Mouse (Mus musculus) adrenal gland, adult 2 months (tissue): ENCODE data around the gene Nav3. TPM values are rescaled to one million over a fixed set of nuclear protein-coding genes. Genes with fewer than 3 reads are reported as not detected.
"Not testable (repeated sequence)": the region's sequence is repeated elsewhere in the genome, so short reads cannot be mapped to it uniquely, and the experiment has no call there.

Experiments used
- DNase-seq: peaks from one replicate; pipeline ENCODE4 v3.0.0; 2021
- polyA plus RNA-seq: library from polyadenylated mRNA; depleted of rRNA; stranded (reverse); fragments of >200 nt; gene quantifications from 2 replicates; pipeline ENCODE4 v1.2.3, GENCODE M21; 2012
- total RNA-seq, 2 experiments: library from RNA; stranded (reverse); gene quantifications; 2 replicates each; pipeline ENCODE4 v1.2.3; 2021

Nav3 gene
- total and polyA plus RNA-seq, 3 experiments, result 1.9 to 3.2 (median 2.8) TPM

DNA sequence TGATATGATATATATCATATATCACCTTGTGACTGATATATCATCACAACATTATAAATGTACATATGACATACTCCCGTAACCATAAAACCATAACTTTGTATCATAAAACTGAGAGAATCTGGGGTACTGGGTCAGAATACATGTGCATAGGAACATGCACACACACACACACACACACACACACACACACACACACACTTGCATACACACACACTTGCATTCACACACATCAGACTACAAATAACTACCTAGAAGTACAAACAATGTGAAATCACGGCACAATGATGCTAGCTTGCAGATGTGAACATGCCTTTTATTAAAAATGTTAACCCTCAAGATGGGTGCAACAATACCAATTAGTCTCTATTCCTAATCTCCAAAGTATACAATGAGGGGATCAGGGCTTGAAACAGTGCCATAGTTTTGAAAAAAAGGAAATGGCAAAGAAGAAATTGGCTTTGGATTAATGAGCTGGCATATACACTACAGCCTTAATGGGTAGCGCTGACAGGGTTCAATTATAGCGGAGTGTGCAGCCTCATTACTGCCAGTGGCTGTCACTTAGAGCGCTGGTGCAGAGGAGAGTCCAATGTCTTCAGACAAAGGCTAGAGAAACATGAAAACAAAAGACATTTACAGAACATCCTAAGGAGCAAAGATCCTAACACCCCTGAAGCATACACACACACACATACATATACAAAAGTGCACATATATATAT lies 72.3 kb downstream of the Nav3 start:
- DNase-seq, result not testable (repeated sequence)

DNA sequence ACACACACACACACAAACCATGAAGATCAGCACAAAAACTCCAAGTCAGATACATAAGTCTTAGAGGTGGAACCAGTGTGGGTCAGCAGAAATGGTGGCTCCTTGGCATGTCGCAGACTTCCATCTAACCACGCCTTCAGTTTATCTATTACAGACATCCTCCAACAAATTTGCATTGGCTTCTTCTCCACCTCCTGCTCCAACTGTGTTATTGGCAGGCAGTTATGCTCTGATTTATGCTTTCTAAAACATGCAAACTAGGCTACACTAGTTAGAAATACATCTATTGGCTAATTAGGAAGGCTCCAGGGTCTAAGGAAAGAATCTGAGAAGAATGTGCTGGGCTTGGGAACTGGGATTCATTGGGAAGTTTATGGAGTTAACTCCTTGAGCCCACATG lies 75.2 kb downstream of the Nav3 start:
- no peak for DNase-seq

DNA sequence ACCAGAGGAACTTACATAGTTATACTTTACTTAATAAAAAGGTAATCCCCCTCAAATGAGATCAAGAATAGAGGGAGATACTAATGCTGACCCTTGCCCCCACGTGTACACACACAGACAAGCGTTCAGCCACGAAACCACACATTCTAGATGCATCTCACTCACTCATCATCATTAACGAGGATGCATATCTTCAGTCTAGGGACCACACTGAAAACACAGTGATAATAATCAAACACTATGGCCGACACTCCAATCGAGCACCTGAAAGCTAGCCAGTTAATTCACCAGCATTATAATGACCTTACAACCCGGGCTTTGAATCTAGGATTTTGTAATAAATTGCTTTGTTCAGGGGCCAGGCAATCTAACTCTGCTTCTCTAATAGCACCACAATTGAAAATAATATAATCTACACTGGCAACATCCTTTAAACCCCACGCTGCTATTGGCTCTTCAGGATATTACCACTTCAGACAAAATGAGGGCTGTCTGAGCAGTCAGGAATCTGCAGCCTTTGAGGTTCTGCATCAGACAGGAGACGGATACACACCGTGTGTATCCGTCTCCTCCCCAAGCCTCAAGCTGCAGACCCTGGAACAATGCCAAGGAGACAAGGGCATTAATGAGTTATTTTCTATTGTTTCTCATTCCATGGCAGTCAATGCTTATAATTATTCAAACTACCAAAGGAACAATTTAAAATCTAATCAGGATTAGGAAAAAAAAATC lies 83.1 kb downstream of the Nav3 start:
- DNase-seq, result no peak

DNA sequence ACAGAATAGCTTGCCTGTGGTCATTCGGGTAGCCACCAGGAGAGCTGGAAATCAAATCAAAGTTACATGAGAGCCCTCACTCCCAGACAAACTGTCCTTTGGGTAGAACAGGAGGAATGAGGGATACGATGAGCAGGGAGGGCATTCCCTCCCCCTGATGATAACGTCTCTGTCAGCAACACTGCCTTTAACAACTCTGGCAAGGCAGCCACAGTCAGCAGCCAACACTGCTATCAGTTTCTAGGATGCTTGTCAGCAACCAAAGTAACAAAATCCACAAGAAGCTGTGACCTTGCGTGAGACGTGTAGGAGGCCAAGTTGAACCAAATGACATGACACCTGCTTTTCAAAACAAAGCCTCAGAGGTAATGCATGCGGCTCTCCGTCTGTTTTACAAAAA lies 103.9 kb downstream of the Nav3 start:
- no peak for DNase-seq

DNA sequence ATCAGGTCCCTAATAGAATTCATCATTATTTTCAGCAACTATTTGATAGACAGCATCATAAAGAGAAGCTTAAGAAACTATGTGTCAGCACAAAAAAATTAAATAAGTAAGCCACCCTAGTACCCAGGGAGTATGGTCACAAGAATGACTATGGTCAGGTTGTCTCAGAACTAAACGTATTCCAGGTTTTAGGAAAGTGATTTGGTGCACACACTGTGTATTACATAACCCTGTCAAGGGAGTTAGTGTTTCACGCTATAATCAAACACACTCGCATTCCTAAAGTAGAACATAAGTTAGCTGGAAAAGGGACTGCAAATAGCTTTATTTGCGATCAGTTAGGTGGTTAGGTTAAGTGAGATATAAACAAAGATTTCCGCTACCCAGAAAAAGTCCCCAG lies 126.0 kb downstream of the Nav3 start:
- DNase-seq, result no peak

DNA sequence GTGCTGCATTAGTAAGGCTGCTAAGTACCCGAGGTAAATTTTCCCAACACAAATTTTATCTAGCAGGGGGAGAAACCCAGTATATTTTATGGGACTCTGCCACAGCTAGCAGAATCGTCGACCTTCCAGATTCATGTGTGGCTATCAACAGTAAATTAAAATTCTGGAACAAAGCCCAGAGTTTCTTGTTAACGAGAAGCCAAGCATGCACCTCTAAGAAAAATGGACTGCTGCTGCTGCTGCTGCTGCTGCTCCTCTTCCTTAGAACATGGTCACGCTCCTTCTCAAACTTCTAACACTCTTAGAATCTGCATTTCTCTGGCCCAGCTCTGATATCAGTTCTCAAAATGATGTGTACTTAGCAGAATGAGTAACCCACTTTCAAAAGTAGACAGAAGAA lies 126.4 kb downstream of the Nav3 start:
- no peak for DNase-seq

DNA sequence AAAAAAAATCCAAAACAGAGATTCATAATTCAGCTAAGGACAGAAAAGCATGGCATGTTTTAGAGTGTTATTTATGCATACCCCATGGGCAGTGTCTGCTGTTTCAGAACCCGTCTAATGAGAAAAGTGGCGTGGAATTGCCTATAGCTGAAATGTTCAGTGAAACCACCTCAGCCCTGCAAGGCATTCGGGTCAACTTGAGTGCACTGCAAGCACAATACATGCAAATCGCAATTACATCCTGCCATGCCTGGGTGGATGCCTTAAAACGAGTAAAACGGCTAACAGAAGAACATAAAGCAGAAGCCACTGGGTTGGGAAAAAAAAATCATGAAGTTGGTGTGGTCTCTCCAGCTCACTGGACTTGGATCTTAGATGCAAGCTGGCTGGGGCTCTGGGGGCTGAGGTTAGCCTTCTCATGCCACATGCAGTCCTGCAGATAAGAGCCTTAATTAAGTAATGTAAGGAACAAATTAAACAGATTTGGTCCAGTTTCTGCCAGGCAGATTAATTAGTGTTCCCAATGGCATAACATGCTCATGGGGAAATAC lies 133.8 kb downstream of the Nav3 start:
- DNase-seq, result no peak

DNA sequence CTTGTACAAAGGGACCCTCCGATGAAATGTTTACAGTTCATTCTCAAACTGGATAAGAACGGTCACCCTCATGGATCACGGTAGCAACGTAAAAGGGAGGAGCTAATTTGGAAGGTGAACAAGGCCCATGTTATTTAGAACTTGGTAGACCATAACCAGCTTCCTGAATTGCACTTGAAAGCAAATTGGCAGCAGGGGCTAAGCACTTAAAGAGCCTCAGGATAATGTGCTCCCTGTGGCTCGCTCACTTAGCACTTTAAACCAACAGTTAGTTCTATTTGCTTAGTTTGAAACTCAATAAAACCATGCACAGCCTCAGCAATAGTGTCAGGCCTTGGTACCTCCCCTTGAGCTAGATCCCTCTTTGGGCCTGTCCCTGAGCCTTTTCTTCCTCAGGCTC lies 138.7 kb downstream of the Nav3 start:
- no peak for DNase-seq

DNA sequence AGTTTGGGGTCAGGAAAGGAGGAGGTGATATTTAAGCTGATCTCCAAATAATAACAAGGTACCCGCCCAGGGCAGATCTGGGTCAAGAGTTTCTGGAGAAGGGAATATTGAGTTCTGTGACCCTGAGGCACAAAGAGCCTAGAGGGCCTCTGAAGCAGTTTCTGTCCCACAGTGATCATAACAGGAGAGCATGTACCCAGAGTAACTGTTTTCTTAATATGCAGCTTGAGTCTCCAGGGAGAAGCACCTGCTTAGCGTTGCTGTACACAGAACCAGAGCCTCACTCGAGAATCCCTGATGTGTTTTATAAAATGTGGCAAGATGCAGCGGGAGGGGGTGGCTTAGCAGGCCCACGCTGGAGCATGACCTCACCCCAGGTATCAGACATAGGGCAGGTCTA lies 141.5 kb downstream of the Nav3 start:
- no peak for DNase-seq

DNA sequence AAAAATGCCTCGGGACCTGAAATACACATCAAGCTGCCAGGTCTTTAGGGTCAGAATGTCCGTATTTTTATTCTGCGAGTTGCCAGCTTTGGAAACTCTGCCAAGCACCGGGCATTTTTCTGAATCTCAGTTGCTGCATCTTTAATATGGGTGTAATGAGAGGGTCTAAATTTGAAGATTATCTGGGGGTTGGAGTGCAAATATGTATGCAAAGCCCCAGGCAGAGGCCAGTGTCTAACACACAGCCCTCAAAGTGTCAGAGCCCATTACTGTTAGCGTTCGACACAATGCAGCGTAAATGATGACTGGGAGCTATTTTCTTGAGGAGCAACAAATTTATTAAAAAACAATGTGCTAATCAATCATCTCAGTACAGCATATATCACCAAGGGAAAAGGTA lies 142.0 kb downstream of the Nav3 start:
- DNase-seq, result no peak

DNA sequence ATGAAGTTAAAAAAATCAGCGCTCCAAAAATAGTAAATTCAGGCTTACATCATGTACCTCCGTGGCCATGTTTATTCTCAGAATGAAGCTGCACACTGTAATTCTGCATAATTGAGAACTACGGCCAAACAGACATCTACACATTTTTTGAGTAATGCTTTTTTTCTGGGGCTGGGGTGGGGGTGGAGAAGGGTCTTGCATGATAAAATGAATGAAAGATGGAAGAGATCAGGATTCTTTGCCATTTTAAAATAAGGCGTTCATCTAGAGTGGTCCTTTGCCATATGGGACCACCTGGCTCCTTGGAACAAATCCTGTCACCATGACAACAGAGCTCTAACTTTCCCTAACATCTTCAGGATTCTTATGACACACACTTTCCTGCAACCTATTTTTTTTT lies 146.5 kb downstream of the Nav3 start:
- no peak for DNase-seq

DNA sequence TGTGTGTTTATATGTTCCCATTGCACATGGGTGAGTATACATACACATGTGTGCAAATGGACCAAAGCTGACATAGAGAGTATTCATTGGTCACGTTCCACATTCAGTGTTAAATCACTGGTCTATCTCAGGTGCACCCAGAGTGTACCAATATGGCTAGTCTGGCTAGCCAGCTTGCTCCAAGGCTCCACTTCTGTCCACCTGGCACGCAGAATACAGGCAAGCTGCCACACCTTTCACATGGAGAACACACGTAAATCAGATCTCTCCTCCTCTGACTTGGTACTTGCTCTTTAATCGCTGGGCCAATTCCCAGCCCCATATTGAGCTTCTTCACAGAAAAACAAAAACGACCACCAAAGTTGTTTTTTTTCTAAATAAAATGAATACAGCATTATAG lies 150.4 kb downstream of the Nav3 start:
- DNase-seq, result no peak

DNA sequence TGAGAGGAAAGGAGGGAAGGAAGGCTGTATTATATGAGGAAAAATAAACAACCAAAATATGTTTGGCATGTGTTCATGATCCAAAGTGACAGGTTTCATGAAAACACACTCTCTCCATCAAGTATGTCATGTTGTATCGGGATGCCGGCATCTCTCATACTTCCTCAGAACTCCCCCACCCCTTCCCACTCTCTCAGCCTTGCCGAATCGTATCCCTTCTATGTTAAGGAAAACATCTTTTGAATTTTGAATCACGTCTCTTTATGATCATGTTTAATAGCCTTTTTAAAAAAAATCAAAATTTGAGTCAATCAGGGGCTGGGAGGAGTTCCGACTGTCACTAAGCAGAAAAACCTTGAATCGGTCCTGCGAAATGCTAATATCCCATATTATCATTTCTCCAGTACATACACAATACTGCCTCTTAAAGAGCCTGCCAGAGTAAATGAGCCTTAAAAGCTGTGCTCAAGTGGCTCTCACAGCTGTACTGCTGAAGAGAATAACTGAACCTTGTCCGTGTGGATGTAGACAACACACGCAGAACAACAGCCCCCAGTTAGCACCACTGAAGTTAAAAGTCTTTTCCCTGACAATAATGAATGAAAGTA lies 165.9 kb downstream of the Nav3 start:
- DNase-seq, result no peak

DNA sequence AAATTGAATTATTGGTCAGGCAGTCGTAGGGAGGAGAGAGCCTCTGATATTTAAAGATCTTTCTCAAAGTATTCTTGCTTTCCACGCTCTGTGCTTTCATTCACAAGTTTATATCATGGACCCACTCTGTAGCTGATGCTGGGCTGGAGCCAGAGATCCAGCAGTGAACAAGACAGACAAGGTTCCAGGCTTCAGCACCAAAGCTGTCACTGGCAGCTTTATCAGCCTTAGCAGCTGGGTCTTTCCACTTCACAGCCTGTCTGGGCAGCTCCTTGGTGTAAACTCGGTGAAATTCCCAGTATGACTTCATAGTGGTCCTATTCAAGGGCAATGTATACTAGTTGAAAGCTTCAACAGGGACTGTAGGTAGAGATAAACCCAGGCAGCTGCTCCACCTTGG lies 172.1 kb downstream of the Nav3 start:
- no peak for DNase-seq

DNA sequence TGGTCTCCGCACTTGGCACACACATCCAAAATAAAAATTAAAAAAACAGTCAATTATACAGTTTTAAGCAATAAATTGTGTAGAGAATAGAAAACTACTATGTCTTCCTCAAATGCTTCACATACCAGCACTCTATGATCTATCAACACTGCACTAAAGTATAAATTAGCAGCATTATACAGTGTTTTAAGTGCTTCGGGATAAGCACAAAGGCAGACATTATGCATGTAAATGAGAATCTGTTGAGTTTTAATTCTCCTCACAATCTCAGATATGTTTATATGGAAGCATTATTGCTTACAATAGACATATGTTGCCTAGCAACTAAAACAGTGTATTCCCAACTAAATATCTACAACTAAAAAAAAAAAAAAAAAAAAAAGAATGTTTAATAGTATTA lies 183.2 kb downstream of the Nav3 start:
- DNase-seq, result no peak

DNA sequence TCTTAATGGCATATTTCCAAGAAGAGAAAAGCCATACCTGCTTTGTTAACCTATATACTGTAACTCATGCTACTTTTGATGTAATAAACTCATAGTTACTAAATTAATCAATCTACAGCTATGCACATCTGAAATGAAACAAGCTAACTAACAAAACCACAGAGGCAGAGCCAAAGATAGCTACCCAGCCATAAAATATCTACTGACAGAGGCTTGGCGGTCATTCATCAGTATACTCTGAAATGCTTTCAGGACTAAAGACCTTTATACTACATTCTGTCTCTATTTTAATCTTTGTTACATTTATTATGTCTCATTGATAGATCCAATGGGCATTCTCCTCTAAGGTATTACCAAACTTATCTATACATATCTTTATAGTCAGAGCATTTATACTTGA lies 185.4 kb downstream of the Nav3 start:
- no peak for DNase-seq

DNA sequence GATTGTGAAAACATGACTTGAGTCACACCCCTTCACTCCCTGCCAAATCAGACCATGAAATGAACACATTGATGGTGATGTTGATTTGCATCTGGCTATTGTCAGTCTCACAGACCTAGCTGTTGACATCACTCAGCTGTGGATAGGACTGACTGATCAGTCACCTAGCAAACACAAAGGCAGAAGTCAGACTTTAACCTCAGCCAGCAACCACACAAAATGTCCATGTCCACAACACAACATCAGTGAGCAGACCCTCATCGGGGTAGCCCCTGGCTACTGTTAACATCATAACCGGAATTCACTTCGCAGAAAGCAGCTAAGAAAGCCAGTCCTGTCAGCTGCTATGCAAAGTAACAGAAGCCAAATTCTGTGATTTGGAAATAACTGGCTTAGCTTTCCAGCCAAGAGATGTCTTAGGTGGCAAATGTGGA lies 213.9 kb downstream of the Nav3 start:
- DNase-seq, result no peak

DNA sequence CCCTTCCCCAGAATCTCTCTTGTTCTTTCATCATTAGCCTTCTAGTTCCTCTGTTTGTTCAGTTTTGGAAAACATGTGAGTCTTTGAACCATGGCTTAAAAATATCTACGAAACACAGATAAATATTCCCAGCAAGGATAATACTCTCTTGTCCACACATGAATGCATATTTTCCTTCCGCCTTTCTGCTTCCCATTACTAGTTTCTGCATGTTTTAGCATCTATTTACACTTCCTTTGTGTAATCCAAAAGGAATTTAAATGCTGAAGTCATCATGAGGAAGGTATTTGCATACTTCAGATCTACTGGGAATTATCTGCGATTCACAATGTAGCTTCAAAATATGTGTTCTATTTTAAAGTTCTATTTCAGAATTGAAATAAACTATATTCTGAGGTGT lies 215.3 kb downstream of the Nav3 start:
- DNase-seq, result no peak

DNA sequence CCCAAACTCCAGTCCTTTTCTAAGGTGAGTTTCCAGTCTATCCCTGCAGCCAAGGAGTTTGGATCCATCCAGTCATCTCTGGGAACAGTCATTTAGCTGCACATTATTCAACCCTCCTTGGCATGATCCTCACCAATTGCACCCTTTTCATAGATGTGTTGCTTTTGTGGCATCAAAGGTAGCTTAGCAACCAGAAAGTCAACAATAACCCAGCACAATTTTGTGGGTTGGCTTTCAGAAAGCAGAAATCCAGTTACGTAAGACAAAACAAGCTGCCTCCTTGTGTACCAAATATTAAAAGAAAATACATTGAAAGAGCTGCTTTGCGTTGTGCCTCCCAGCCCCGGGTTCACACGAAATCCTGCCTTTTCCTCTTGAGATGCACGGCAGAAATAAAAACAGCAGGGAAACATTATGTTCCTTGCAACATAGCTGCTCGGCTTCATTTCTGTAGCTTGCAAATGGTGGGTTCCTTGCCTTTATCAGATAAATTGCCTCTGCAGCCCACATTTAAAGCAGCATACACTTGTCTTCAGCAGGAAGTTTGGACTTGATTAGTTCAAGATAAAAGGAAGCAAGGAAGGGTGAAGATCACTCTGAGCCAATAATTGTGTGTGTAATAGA lies 222.6 kb downstream of the Nav3 start:
- DNase-seq, result no peak

DNA sequence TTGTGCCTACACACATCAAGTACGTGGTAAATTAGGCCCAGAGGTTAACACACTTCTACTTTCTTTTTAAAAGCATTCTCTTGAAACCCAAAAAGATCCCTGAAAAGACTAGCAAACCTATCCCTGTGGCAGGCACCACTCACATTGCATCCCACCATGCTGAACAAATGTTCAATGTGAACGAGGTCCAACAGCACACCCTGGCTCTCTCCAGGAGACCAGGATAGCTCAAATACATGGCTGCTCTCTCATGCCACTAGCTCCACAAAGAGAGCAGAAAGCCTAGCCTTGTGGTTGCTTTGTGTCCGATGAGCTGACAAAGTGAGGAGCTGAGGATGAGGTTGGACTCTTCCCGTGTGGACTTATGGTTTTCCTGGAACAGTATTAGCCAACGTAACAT lies 249.6 kb downstream of the Nav3 start:
- DNase-seq, result no peak

DNA sequence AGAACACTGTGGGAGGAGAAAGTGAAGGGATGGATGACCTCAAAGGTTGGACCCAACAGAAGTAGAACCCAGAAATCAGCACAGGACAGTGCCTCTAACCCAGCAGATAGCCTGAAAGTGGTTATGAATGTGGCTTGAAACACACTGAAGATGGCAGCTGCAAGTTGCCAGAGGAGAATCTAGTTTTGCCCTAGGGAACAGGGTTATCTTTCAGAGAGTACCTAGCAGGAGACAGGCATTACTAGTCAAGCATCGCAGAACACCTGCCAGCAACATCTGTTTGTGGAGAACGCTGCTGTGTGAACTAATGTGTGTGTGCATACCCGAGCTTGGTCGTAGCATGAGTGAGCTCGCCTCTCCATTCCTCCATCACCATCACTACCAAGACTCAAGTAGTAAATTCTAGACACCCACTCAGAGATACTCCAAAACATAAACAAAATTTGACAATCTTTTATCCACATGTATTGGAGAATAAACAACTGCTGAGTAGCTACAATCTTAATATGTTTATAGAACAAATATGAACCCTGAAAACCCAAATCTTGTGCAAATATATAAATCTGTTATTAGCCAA lies 251.8 kb downstream of the Nav3 start:
- DNase-seq, result no peak

DNA sequence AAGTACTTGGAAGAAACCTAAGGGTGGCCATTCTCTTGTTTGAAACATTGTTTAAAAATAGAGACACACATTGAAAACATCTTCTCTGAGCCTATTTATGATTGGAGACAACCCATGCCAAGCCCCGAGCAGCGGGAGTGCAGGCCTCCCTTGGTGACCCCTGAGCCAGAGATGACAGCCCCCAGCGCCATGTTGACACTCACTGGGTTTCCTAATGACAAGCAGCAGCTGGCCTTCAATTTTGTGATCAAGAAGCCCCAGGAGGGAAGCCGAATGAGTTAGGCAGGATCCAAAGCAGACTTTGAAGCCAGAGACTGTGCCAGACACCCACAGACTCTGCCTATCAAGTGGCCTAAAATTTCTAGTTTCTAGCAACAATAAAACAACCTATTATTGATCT lies 263.1 kb downstream of the Nav3 start:
- no peak for DNase-seq
